Comparison of ENCODE assay signal across 8 mouse cellular contexts in genomic region chr15:81399638-81400315, GRCm38 (mm10). TPM values are rescaled to one million over a fixed set of nuclear protein-coding genes. Genes with fewer than 3 reads are reported as not detected.
DNase-seq lines count a peak whose midpoint lies in the region; ATAC-seq lines count a peak whose summit lies in the region.

TSS of gene St13 (minus strand) at chr15:81400077.
TSS of gene Xpnpep3 (plus strand) at chr15:81400138.

- no peaks in the 10 kb centered on the region; the same call in 1 of the 2 replicates for H3K4me1 ChIP-seq in forebrain, embryonic 11.5 days (replicated peaks; ENCODE audit: control insufficient read depth, insufficient read depth, low read length)
- H3K4me1 ChIP-seq in heart, embryonic 16.5 days (ENCODE audit: control insufficient read depth, insufficient read depth, low read length): peaks cover 15% of the 10 kb centered on the region
- peaks cover 45% of the 10 kb centered on the region for H3K4me1 ChIP-seq in liver, embryonic 15.5 days (replicated peaks)
- H3K4me1 ChIP-seq in neural tube, embryonic 12.5 days: peaks cover 14% of the 10 kb centered on the region

- H3K27ac ChIP-seq in forebrain, embryonic 11.5 days (ENCODE audit: low read depth, low read length): peak within 1 kb of the TSS; percentile 89
- peak within 1 kb of the TSS; percentile 97 for H3K27ac ChIP-seq in heart, embryonic 16.5 days (ENCODE audit: low read length)
- H3K27ac ChIP-seq in liver, embryonic 15.5 days (replicated peaks): peak within 1 kb of the TSS; percentile 92
- H3K27ac ChIP-seq in neural tube, embryonic 12.5 days: peak within 1 kb of the TSS; percentile 81

- peak within 1 kb of the TSS; percentile 74 for H3K9ac ChIP-seq in forebrain, embryonic 11.5 days (ENCODE audit: low read length)
- H3K9ac ChIP-seq in heart, embryonic 16.5 days (ENCODE audit: low read length): peak within 1 kb of the TSS; percentile 96
- H3K9ac ChIP-seq in liver, embryonic 15.5 days: peak within 1 kb of the TSS; percentile 92
- peak within 1 kb of the TSS; percentile 90 for H3K9ac ChIP-seq in neural tube, embryonic 12.5 days

- peak within 1 kb of the TSS; percentile 61 for H3K4me2 ChIP-seq in forebrain, embryonic 11.5 days (ENCODE audit: low read depth, low read length, severe bottlenecking)
- peak within 1 kb of the TSS; percentile 82 for H3K4me2 ChIP-seq in heart, embryonic 16.5 days (ENCODE audit: low read depth, low read length)
- H3K4me2 ChIP-seq in liver, embryonic 15.5 days: peak within 1 kb of the TSS; percentile 96
- peak within 1 kb of the TSS; percentile 80 for H3K4me2 ChIP-seq in neural tube, embryonic 12.5 days (replicated peaks)

- peak within 1 kb of the TSS; percentile 56 for H3K4me3 ChIP-seq in forebrain, embryonic 11.5 days (ENCODE audit: low read depth, low read length)
- peak within 1 kb of the TSS; percentile 96 for H3K4me3 ChIP-seq in heart, embryonic 16.5 days (ENCODE audit: low read length)
- peak within 1 kb of the TSS; percentile 83 for H3K4me3 ChIP-seq in liver, embryonic 15.5 days (replicated peaks)
- peak within 1 kb of the TSS; percentile 82 for H3K4me3 ChIP-seq in neural tube, embryonic 12.5 days

- H3K9me3 ChIP-seq in forebrain, embryonic 11.5 days (ENCODE audit: control insufficient read depth, low read length): no peaks in the 10 kb centered on the region
- no peaks in the 10 kb centered on the region for H3K9me3 ChIP-seq in heart, embryonic 16.5 days (replicated peaks; ENCODE audit: control insufficient read depth, low read length)
- no peaks in the 10 kb centered on the region for H3K9me3 ChIP-seq in liver, embryonic 15.5 days (replicated peaks)
- H3K9me3 ChIP-seq in neural tube, embryonic 12.5 days: no peaks in the 10 kb centered on the region

- H3K27me3 ChIP-seq in forebrain, embryonic 11.5 days (ENCODE audit: control insufficient read depth, insufficient read depth, low read length): no peaks in the 10 kb centered on the region
- H3K27me3 ChIP-seq in heart, embryonic 16.5 days (ENCODE audit: control insufficient read depth, insufficient read depth, low read length): no peaks in the 10 kb centered on the region
- no peaks in the 10 kb centered on the region for H3K27me3 ChIP-seq in liver, embryonic 15.5 days
- H3K27me3 ChIP-seq in neural tube, embryonic 12.5 days (replicated peaks): no peaks in the 10 kb centered on the region

- ATAC-seq in forebrain, embryonic 11.5 days (replicated peaks; ENCODE audit: low FRiP score): peak; percentile 97
- peak; percentile 98 for ATAC-seq in heart, embryonic 16.5 days (replicated peaks; ENCODE audit: extremely low read depth, insufficient read depth, low FRiP score)
- ATAC-seq in liver, embryonic 15.5 days (ENCODE audit: insufficient read depth): peak; percentile 99
- peak; percentile 99 for ATAC-seq in neural tube, embryonic 12.5 days (ENCODE audit: low FRiP score, low read depth)

- WGBS in forebrain, embryonic 11.5 days: under 1% methylated on average over 46 of the region's 50 CpGs
- under 1% methylated on average over 50 of the region's 50 CpGs for WGBS in heart, embryonic 16.5 days
- WGBS in liver, embryonic 15.5 days (ENCODE audit: insufficient replicate concordance): under 1% methylated on average over 50 of the region's 50 CpGs
- under 1% methylated on average over 50 of the region's 50 CpGs for WGBS in neural tube, embryonic 12.5 days

- DNase-seq in CD8-positive naive resting alpha-beta T cell, adult 2 months (ENCODE audit: low read depth in 2 of 2, low spot score in 2 of 2): peak; percentile 96 to 98
- peak; percentile 93 for DNase-seq in c-Kit-positive CD71-negative TER-119-negative erythroid progenitor cells, embryonic 14.5 days (ENCODE audit: low read depth)
- peak; percentile 97 for DNase-seq in forebrain, embryonic 11.5 days (ENCODE audit: low spot score)
- DNase-seq in kidney, postnatal 36 days: peak; percentile 98 to 99
- DNase-seq in telencephalon, adult 2 months (ENCODE audit: low read depth, low spot score): peak; percentile 93

- H3K36me3 ChIP-seq in forebrain, embryonic 11.5 days (ENCODE audit: control insufficient read depth, insufficient read depth, low read length): no peaks in the 10 kb centered on the region
- no peaks in the 10 kb centered on the region for H3K36me3 ChIP-seq in heart, embryonic 16.5 days (ENCODE audit: control insufficient read depth, insufficient read depth)
- no peaks in the 10 kb centered on the region for H3K36me3 ChIP-seq in liver, embryonic 15.5 days (replicated peaks)
- H3K36me3 ChIP-seq in neural tube, embryonic 12.5 days: no peaks in the 10 kb centered on the region

RNA-seq across cellular contexts. Expression of gene St13, which starts in this region (rescaled TPM):
- polyA plus RNA-seq in forebrain, embryonic 11.5 days (2014; fragmentation: Nextera tagmentation; extraction: Ambion mirVana): 193 and 194 TPM in 2 replicates
- 104 and 121 TPM in 2 replicates for polyA plus RNA-seq in heart, embryonic 16.5 days (2015; fragmentation: Nextera tagmentation; extraction: Ambion mirVana)
- 53.5 and 57.4 TPM in 2 replicates for polyA plus RNA-seq in liver, embryonic 15.5 days (2015; fragmentation: Nextera tagmentation; extraction: Ambion mirVana)
- 190 and 196 TPM in 2 replicates for polyA plus RNA-seq in neural tube, embryonic 12.5 days (2016; fragmentation: Nextera tagmentation; extraction: Ambion mirVana)

RNA-seq across cellular contexts. Expression of gene Xpnpep3, which starts in this region (rescaled TPM):
- 10.2 and 10.3 TPM in 2 replicates for polyA plus RNA-seq in forebrain, embryonic 11.5 days (2014; fragmentation: Nextera tagmentation; extraction: Ambion mirVana)
- 10.7 and 11.2 TPM in 2 replicates for polyA plus RNA-seq in heart, embryonic 16.5 days (2015; fragmentation: Nextera tagmentation; extraction: Ambion mirVana)
- 6.2 and 6.8 TPM in 2 replicates for polyA plus RNA-seq in liver, embryonic 15.5 days (2015; fragmentation: Nextera tagmentation; extraction: Ambion mirVana)
- 9.7 TPM in 2 replicates for polyA plus RNA-seq in neural tube, embryonic 12.5 days (2016; fragmentation: Nextera tagmentation; extraction: Ambion mirVana)

Comparison
In these comparisons a context has a peak if more than half of its experiments do, and no peak if none do; other contexts are left out.
1. Peak in every context shown above with its lines: DNase-seq, ATAC-seq, H3K4me3 ChIP-seq and H3K27ac ChIP-seq.